Mouse (Mus musculus) embryonic facial prominence, embryonic 13.5 days (tissue): ENCODE measurements around the gene Aldh5a1. TPM values are rescaled to one million over a fixed set of nuclear protein-coding genes. Genes with fewer than 3 reads are reported as not detected.

Experiments
- ATAC-seq: fragments of 200-750 bp; cut with Nextera tagmentation; 2 replicates; pipeline ENCODE4 v1.8.0; 2017; ENCODE audit warnings: low read depth; ENCODE audit not compliant: insufficient number of reproducible peaks, insufficient read depth, low FRiP score, low TSS enrichment
- H3K27ac ChIP-seq: fragments of 300-500 bp; sonication (generic); 2 replicates; pipeline ENCODE4 v1.5.1; 2015; ENCODE audit warnings: moderate library complexity, mild to moderate bottlenecking, inconsistent platforms
- H3K27me3 ChIP-seq: fragments of 300-500 bp; sonication (generic); 2 replicates; pipeline ENCODE4 v1.6.1; 2015; ENCODE audit warnings: mild to moderate bottlenecking, inconsistent platforms
- H3K36me3 ChIP-seq: fragments of 300-500 bp; sonication (generic); 2 replicates; pipeline ENCODE4 v1.6.1; 2015; ENCODE audit warnings: mild to moderate bottlenecking, inconsistent platforms
- H3K4me1 ChIP-seq: fragments of 300-500 bp; sonication (generic); 2 replicates; pipeline ENCODE4 v1.6.1; 2015; ENCODE audit warnings: inconsistent platforms
- H3K4me2 ChIP-seq: fragments of 300-500 bp; sonication (generic); 2 replicates; pipeline ENCODE4 v1.6.1; 2015; ENCODE audit warnings: moderate library complexity, mild to moderate bottlenecking, inconsistent platforms
- H3K4me3 ChIP-seq: fragments of 300-500 bp; sonication (generic); 2 replicates; pipeline ENCODE4 v1.5.1; 2015; ENCODE audit warnings: mild to moderate bottlenecking, inconsistent platforms
- H3K9ac ChIP-seq: fragments of 300-500 bp; sonication (generic); 2 replicates; pipeline ENCODE4 v1.6.1; 2015; ENCODE audit warnings: mild to moderate bottlenecking, inconsistent platforms
- H3K9me3 ChIP-seq: fragments of 300-500 bp; sonication (generic); 2 replicates; pipeline ENCODE4 v1.6.1; 2016; ENCODE audit warnings: inconsistent platforms
- WGBS: fragments of 180-500 bp; shearing (Covaris S2); methylation state at CpG from one replicate; pipeline ENCODE4 v1.1.7; 2015; ENCODE audit warnings: mixed read lengths; 5-methylcytosine and 5-hydroxymethylcytosine counted together
- polyA plus RNA-seq: library from polyadenylated mRNA; unstranded; fragments of >200 nt; fragmentation: Nextera tagmentation; extraction: Ambion mirVana; gene quantifications from 2 replicates; pipeline ENCODE4 v1.2.1, GENCODE M21; 2015

Gene Aldh5a1
- polyA plus RNA-seq, 1 experiment from 2014 or later: 6.9 TPM

DNA sequence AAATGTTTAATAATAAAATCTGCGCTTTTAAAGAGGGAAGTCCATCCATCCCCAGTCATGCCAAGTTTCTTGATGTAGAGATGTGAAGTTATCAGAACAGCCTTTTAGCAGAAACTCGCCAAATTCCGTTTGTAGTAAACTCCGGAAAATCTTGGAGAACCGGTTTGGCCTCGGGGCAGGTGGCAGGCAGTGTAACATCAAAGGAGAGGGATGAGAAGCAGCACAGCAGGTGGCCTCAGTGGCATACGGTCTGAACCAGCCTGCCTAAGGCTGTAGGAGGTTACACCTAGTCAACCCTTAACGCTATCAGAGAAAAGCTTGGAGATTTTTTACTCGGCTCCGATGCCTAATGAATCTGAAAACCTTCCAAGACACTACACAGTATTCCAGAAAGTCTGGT is 18.0 kb upstream of the Aldh5a1 start:
- peak; percentile 74; the same call in 1 of the 2 replicates for ATAC-seq
- 7% methylated on average over 10 of the region's 10 CpGs for WGBS
- Histone ChIP-seq H3K4me3 (no peak overlapping the region), H3K4me2 (no peak overlapping the region), H3K9me3 (no peaks in the 10 kb centered on the region), H3K27ac (no peak overlapping the region), H3K9ac (no peak overlapping the region), H3K27me3 (peaks cover 9% of the 10 kb centered on the region; the same call in 1 of the 2 replicates), H3K4me1 (0 out of 2 replicates have a peak, but pooled peaks cover 5% of the 10 kb centered on the region), H3K36me3 (no peaks in the 10 kb centered on the region)

- ATAC-seq: no peak
- no peaks in the 10 kb centered on the region for H3K36me3 ChIP-seq
- no peak overlapping the region for H3K4me2 ChIP-seq
- no peak overlapping the region for H3K4me3 ChIP-seq
- H3K27ac ChIP-seq: no peak overlapping the region
- H3K4me1 ChIP-seq: 0 out of 2 replicates have a peak, but pooled peaks cover 5% of the 10 kb centered on the region
- H3K27me3 ChIP-seq: peaks cover 9% of the 10 kb centered on the region; the same call in 1 of the 2 replicates
- H3K9me3 ChIP-seq: no peaks in the 10 kb centered on the region
- 38% methylated on average over 11 of the region's 11 CpGs for WGBS
- H3K9ac ChIP-seq: no peak overlapping the region
These were observed 17.6 kb upstream of the Aldh5a1 start for GRCm38 (mm10) chr13:24955091-24955490.

- 55% methylated on average over 7 of the region's 7 CpGs for WGBS
- Histone ChIP-seq H3K9ac (no peak overlapping the region), H3K4me1 (0 out of 2 replicates have a peak, but pooled peaks cover 5% of the 10 kb centered on the region), H3K36me3 (no peaks in the 10 kb centered on the region), H3K9me3 (no peaks in the 10 kb centered on the region), H3K27ac (no peak overlapping the region), H3K4me3 (no peak overlapping the region), H3K4me2 (no peak overlapping the region), H3K27me3 (peaks cover 9% of the 10 kb centered on the region; the same call in 1 of the 2 replicates)
- ATAC-seq: no peak
These were observed 15.2 kb upstream of the Aldh5a1 start for GRCm38 (mm10) chr13:24952659-24953058.

GRCm38 (mm10) chr13:24948870-24949269 is 11.4 kb upstream of the Aldh5a1 start:
- Histone ChIP-seq H3K27ac (no peak overlapping the region), H3K9me3 (no peaks in the 10 kb centered on the region), H3K4me1 (peaks cover 9% of the 10 kb centered on the region; the same call in 1 of the 2 replicates), H3K4me2 (no peak overlapping the region), H3K36me3 (no peaks in the 10 kb centered on the region), H3K4me3 (no peak overlapping the region), H3K27me3 (no peaks in the 10 kb centered on the region), H3K9ac (no peak overlapping the region)
- ATAC-seq: no peak
- 93% methylated on average over 6 of the region's 6 CpGs for WGBS

GRCm38 (mm10) chr13:24947158-24947557 is 9.7 kb upstream of the Aldh5a1 start:
- no peak for ATAC-seq
- Histone ChIP-seq H3K27ac (no peak overlapping the region), H3K9me3 (no peaks in the 10 kb centered on the region), H3K4me1 (peaks cover 4% of the 10 kb centered on the region; the same call in 1 of the 2 replicates), H3K9ac (no peak overlapping the region), H3K4me2 (no peak overlapping the region), H3K36me3 (no peaks in the 10 kb centered on the region), H3K27me3 (no peaks in the 10 kb centered on the region), H3K4me3 (no peak overlapping the region)
- 84% methylated on average over 5 of the region's 5 CpGs for WGBS

GRCm38 (mm10) chr13:24945567-24945966 is 8.1 kb upstream of the Aldh5a1 start:
- Histone ChIP-seq H3K9me3 (no peaks in the 10 kb centered on the region), H3K27me3 (no peaks in the 10 kb centered on the region), H3K4me3 (no peak overlapping the region), H3K4me1 (peaks cover 4% of the 10 kb centered on the region; the same call in 1 of the 2 replicates), H3K9ac (no peak overlapping the region), H3K27ac (peak overlapping the region; percentile 48; the same call in 1 of the 2 replicates), H3K36me3 (no peaks in the 10 kb centered on the region), H3K4me2 (no peak overlapping the region)
- no peak for ATAC-seq
- 8% methylated on average over 4 of the region's 4 CpGs for WGBS

DNA sequence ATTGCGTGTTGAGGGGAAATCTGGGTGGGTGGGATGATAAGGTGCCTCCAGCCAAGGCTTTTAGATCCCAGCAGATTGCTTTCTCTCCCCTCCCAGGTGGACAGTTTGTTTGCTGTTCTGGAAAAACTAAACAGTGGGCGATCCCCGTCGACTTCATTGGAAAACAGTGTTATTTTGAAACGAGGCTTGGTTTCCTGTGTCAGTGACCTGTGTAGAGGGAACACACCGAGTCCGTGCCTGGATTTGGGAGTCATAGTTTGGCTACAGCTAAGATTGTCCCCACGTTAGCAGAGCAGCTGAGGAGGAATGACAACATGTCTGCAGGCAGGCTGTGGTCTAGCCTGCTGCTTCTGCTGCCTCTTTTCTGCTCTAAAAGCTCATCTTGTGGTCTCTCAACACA is 5.8 kb upstream of the Aldh5a1 start:
- no peaks in the 10 kb centered on the region for H3K27me3 ChIP-seq
- no peak overlapping the region for H3K27ac ChIP-seq
- H3K9me3 ChIP-seq: no peaks in the 10 kb centered on the region
- H3K9ac ChIP-seq: no peak overlapping the region
- H3K4me2 ChIP-seq: no peak overlapping the region
- 71% methylated on average over 8 of the region's 8 CpGs for WGBS
- no peak overlapping the region for H3K4me3 ChIP-seq
- no peaks in the 10 kb centered on the region for H3K36me3 ChIP-seq
- ATAC-seq: no peak
- peaks cover 8% of the 10 kb centered on the region for H3K4me1 ChIP-seq

DNA sequence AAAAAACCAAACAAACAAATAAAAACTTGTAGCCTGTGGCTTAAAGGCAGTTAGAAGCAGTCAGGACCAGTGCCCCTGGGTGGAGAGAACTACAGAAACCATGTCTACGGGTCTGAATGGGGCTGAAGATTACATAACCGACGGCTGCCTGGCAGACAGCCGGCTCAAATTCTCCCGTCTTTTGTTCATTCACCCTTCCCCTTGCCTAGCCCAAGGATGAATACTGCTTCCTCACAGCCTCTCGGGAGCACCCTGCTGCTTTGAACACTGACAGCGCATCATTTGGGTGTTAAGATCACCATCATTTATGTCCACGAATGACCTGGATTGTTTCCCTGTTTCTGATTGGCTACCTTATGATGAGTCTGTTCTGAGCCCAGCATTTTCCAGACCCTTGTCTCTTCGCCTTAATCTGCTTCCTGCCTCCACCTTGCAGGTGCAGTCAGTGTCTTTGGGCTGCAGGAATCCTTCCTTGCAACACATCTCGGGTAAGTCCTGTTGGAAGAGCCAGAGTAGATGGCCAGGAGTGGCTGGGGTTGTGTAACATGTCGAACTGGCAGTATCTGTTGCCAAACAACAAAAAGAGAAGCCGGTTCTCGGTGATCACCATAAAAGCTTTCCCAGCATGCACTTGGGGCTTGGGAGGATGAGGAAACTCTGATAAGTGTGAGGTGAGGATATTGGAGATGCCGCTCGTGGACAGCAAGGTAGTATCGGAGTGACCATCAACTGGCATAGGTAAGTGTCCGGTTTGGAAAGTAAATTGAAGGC is 5.2 kb upstream of the Aldh5a1 start, which contains the start of gene Gpld1:
Gene Gpld1 (plus strand): TSS at position 641 of the 771 bp plus-strand sequence.
- Histone ChIP-seq H3K36me3 (no peaks in the 10 kb centered on the region), H3K4me1 (peaks cover 14% of the 10 kb centered on the region), H3K9ac (no peak within 1 kb of the TSS), H3K4me2 (no peak within 1 kb of the TSS), H3K27me3 (no peaks in the 10 kb centered on the region), H3K4me3 (no peak within 1 kb of the TSS), H3K9me3 (no peaks in the 10 kb centered on the region), H3K27ac (no peak within 1 kb of the TSS)
- WGBS: 50% methylated on average over 17 of the region's 17 CpGs
- ATAC-seq: no peak

DNA sequence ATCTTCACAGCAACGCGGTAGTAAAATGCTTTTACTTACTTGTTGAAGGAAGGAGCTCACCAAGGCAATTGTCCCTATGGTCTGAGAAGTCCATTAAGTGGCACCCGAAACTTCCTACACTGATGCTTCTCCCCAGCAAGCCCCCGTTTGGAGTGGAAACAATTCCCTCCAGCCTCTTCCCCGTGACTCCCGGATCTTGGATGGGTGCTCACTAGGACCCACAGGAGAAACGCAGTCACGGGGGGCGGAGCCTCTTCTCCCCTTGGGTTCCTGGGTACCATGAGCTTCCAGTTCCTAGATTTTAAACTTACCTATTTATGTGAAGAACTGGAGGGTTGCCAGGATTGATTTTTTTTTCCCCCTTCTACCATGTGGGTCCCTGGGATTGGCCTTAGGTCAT is 2.0 kb upstream of the Aldh5a1 start:
- no peak overlapping the region for H3K4me2 ChIP-seq
- H3K4me3 ChIP-seq: no peak overlapping the region
- 79% methylated on average over 9 of the region's 9 CpGs for WGBS
- no peaks in the 10 kb centered on the region for H3K36me3 ChIP-seq
- no peaks in the 10 kb centered on the region for H3K9me3 ChIP-seq
- H3K27ac ChIP-seq: no peak overlapping the region
- no peaks in the 10 kb centered on the region for H3K27me3 ChIP-seq
- peaks cover 18% of the 10 kb centered on the region for H3K4me1 ChIP-seq
- no peak for ATAC-seq
- H3K9ac ChIP-seq: no peak overlapping the region

- no peak overlapping the region for H3K9ac ChIP-seq
- H3K27me3 ChIP-seq: no peaks in the 10 kb centered on the region
- ATAC-seq: no peak
- H3K9me3 ChIP-seq: no peaks in the 10 kb centered on the region
- H3K4me2 ChIP-seq: no peak overlapping the region
- H3K27ac ChIP-seq: no peak overlapping the region
- H3K4me3 ChIP-seq: no peak overlapping the region
- H3K4me1 ChIP-seq: peaks cover 18% of the 10 kb centered on the region
- H3K36me3 ChIP-seq: no peaks in the 10 kb centered on the region
- 32% methylated on average over 9 of the region's 9 CpGs for WGBS
These were observed 1.2 kb upstream of the Aldh5a1 start for GRCm38 (mm10) chr13:24938683-24939082.

GRCm38 (mm10) chr13:24937839-24938166 is 342 bp upstream of the Aldh5a1 start:
- peak overlapping the region; percentile 90 for H3K4me3 ChIP-seq
- no peaks in the 10 kb centered on the region for H3K36me3 ChIP-seq
- H3K27ac ChIP-seq: peak overlapping the region; percentile 76
- no peaks in the 10 kb centered on the region for H3K27me3 ChIP-seq
- ATAC-seq: no peak
- peaks cover 18% of the 10 kb centered on the region for H3K4me1 ChIP-seq
- peak overlapping the region; percentile 76 for H3K4me2 ChIP-seq
- 16% methylated on average over 12 of the region's 12 CpGs for WGBS
- peak overlapping the region; percentile 96 for H3K9ac ChIP-seq
- no peaks in the 10 kb centered on the region for H3K9me3 ChIP-seq

GRCm38 (mm10) chr13:24936772-24937107 is 721 bp downstream of the Aldh5a1 start:
- Histone ChIP-seq H3K9ac (peak overlapping the region; percentile 96), H3K27ac (peak overlapping the region; percentile 76; the same call in 1 of the 2 replicates), H3K4me3 (peak overlapping the region; percentile 90), H3K36me3 (no peaks in the 10 kb centered on the region), H3K4me2 (peak overlapping the region; percentile 76), H3K27me3 (no peaks in the 10 kb centered on the region), H3K4me1 (peaks cover 18% of the 10 kb centered on the region), H3K9me3 (no peaks in the 10 kb centered on the region)
- ATAC-seq: 0 out of 2 replicates have a peak, but pooled peaks have one; percentile 10
- WGBS: 48% methylated on average over 5 of the region's 5 CpGs
